Mouse (Mus musculus): ENCODE data around the gene 1520401A03Rik. TPM values are rescaled to one million over a fixed set of nuclear protein-coding genes. Genes with fewer than 3 reads are reported as not detected.

The 1520401A03Rik gene
- polyA plus RNA-seq, 1 experiment from 2014 or later: 0.27 TPM

Other genes starting within 250 kb of the 1520401A03Rik start
- gene Vmn2r117, start 243.1 kb downstream of the 1520401A03Rik start, polyA plus RNA-seq (2015; fragmentation: Nextera tagmentation; extraction: Ambion mirVana): not detected in 2 replicates
- 17.7 and 18.2 TPM in 2 replicates for gene Zfp213, start 158.5 kb downstream of the 1520401A03Rik start, polyA plus RNA-seq (2015; fragmentation: Nextera tagmentation; extraction: Ambion mirVana)
- 28.2 and 28.3 TPM in 2 replicates for gene Zfp13, start 123.3 kb downstream of the 1520401A03Rik start, polyA plus RNA-seq (2015; fragmentation: Nextera tagmentation; extraction: Ambion mirVana)
- 0.13 and 0.22 TPM in 2 replicates for gene Zscan10, start 121.9 kb downstream of the 1520401A03Rik start, polyA plus RNA-seq (2015; fragmentation: Nextera tagmentation; extraction: Ambion mirVana)
- 1.2 and 1.7 TPM in 2 replicates for gene Mmp25, start 77.5 kb downstream of the 1520401A03Rik start, polyA plus RNA-seq (2015; fragmentation: Nextera tagmentation; extraction: Ambion mirVana)
- 0.10 TPM in 1 of 2 replicates, not detected in the other for gene Bicdl2, start 62.3 kb downstream of the 1520401A03Rik start, polyA plus RNA-seq (2015; fragmentation: Nextera tagmentation; extraction: Ambion mirVana)
- 108 and 109 TPM in 2 replicates for gene Hcfc1r1, start 49.2 kb downstream of the 1520401A03Rik start, polyA plus RNA-seq (2015; fragmentation: Nextera tagmentation; extraction: Ambion mirVana)
- 47.2 and 50.2 TPM in 2 replicates for gene Thoc6, start 48.9 kb downstream of the 1520401A03Rik start, polyA plus RNA-seq (2015; fragmentation: Nextera tagmentation; extraction: Ambion mirVana)
- 2.7 and 3.4 TPM in 2 replicates for gene Tnfrsf12a, start 45.3 kb downstream of the 1520401A03Rik start, polyA plus RNA-seq (2015; fragmentation: Nextera tagmentation; extraction: Ambion mirVana)
- gene Cldn6, start 43.5 kb downstream of the 1520401A03Rik start, polyA plus RNA-seq (2015; fragmentation: Nextera tagmentation; extraction: Ambion mirVana): 0.61 and 0.85 TPM in 2 replicates
- gene Cldn9, start 38.8 kb downstream of the 1520401A03Rik start, polyA plus RNA-seq (2015; fragmentation: Nextera tagmentation; extraction: Ambion mirVana): 1.4 and 2.5 TPM in 2 replicates
- gene Pkmyt1, start 3.6 kb upstream of the 1520401A03Rik start, polyA plus RNA-seq (2015; fragmentation: Nextera tagmentation; extraction: Ambion mirVana): 18.0 and 18.8 TPM in 2 replicates
- gene Paqr4, start 18.1 kb upstream of the 1520401A03Rik start, polyA plus RNA-seq (2015; fragmentation: Nextera tagmentation; extraction: Ambion mirVana): 54.3 and 58.2 TPM in 2 replicates
- gene Kremen2, start 23.1 kb upstream of the 1520401A03Rik start, polyA plus RNA-seq (2015; fragmentation: Nextera tagmentation; extraction: Ambion mirVana): 0.55 and 0.83 TPM in 2 replicates
- gene Flywch1, start 48.8 kb upstream of the 1520401A03Rik start, polyA plus RNA-seq (2015; fragmentation: Nextera tagmentation; extraction: Ambion mirVana): 224 and 228 TPM in 2 replicates
- 68.1 and 79.0 TPM in 2 replicates for gene Flywch2, start 63.3 kb upstream of the 1520401A03Rik start, polyA plus RNA-seq (2015; fragmentation: Nextera tagmentation; extraction: Ambion mirVana)
- 583 TPM in 2 replicates for gene Srrm2, start 67.7 kb upstream of the 1520401A03Rik start, polyA plus RNA-seq (2015; fragmentation: Nextera tagmentation; extraction: Ambion mirVana)
- gene Elob, start 106.4 kb upstream of the 1520401A03Rik start, polyA plus RNA-seq (2015; fragmentation: Nextera tagmentation; extraction: Ambion mirVana): 1,330 and 1,360 TPM in 2 replicates
- 0.30 TPM in 2 replicates for gene Prss33, start 113.3 kb upstream of the 1520401A03Rik start, polyA plus RNA-seq (2015; fragmentation: Nextera tagmentation; extraction: Ambion mirVana)
- gene Prss32, start 121.1 kb upstream of the 1520401A03Rik start, polyA plus RNA-seq (2015; fragmentation: Nextera tagmentation; extraction: Ambion mirVana): not detected in 2 replicates
- gene Prss41, start 121.4 kb upstream of the 1520401A03Rik start, polyA plus RNA-seq (2015; fragmentation: Nextera tagmentation; extraction: Ambion mirVana): 0.86 and 0.98 TPM in 2 replicates
- gene Prss21, start 145.3 kb upstream of the 1520401A03Rik start, polyA plus RNA-seq (2015; fragmentation: Nextera tagmentation; extraction: Ambion mirVana): not detected in 2 replicates
- not detected in 2 replicates for gene Dcpp1, start 158.1 kb upstream of the 1520401A03Rik start, polyA plus RNA-seq (2015; fragmentation: Nextera tagmentation; extraction: Ambion mirVana)
- not detected in 2 replicates for gene Dcpp2, start 158.1 kb upstream of the 1520401A03Rik start, polyA plus RNA-seq (2015; fragmentation: Nextera tagmentation; extraction: Ambion mirVana)
- not detected in 2 replicates for gene Dcpp3, start 194.7 kb upstream of the 1520401A03Rik start, polyA plus RNA-seq (2015; fragmentation: Nextera tagmentation; extraction: Ambion mirVana)
- gene Sbp, start 218.9 kb upstream of the 1520401A03Rik start, polyA plus RNA-seq (2015; fragmentation: Nextera tagmentation; extraction: Ambion mirVana): not detected in 2 replicates
- gene Sbpl, start 232.5 kb upstream of the 1520401A03Rik start, polyA plus RNA-seq (2015; fragmentation: Nextera tagmentation; extraction: Ambion mirVana): not detected in 2 replicates